8 mouse cellular contexts compared by ENCODE assay signal in genomic region chr2:30771806-30772460, GRCm38 (mm10). TPM values are rescaled to one million over a fixed set of nuclear protein-coding genes. Genes with fewer than 3 reads are reported as not detected.
DNase-seq lines count a peak whose midpoint lies in the region; ATAC-seq and TF ChIP-seq lines count a peak whose summit lies in the region.

No protein-coding gene starts in this region.

- TF ChIP-seq EP300 in heart, adult 2 months (IDR thresholded peaks at IDR 0.05; ENCODE audit: insufficient read depth, low read depth, low read length) = 0 out of 2 replicates have a peak, but pooled peaks have one; percentile 63

- TF ChIP-seq CTCF in heart, adult 2 months (IDR thresholded peaks at IDR 0.05) = no peak
- TF ChIP-seq CTCF in spleen, adult 2 months (IDR thresholded peaks at IDR 0.05; ENCODE audit: extremely low read depth, insufficient read depth, insufficient read length, insufficient replicate concordance) = no peak

- H3K27ac ChIP-seq in embryonic facial prominence, embryonic 12.5 days = peak overlapping the region; percentile 85
- peak overlapping the region; percentile 87 for H3K27ac ChIP-seq in heart, adult 2 months
- peak overlapping the region; percentile 68; the same call in 1 of the 2 replicates for H3K27ac ChIP-seq in limb, embryonic 11.5 days (replicated peaks; ENCODE audit: low read depth, low read length)
- H3K27ac ChIP-seq in midbrain, embryonic 12.5 days (replicated peaks) = peak overlapping the region; percentile 86
- H3K27ac ChIP-seq in spleen, adult 2 months (ENCODE audit: insufficient read depth, low read length) = peak overlapping the region; percentile 85

- peak; percentile 70 for TF ChIP-seq POLR2A in heart, adult 2 months (IDR thresholded peaks at IDR 0.05; ENCODE audit: insufficient read depth, low read depth, low read length)
- no peak for TF ChIP-seq POLR2A in spleen, adult 2 months (IDR thresholded peaks at IDR 0.05; ENCODE audit: low read depth, low read length)

- peak overlapping the region; percentile 45 for H3K4me3 ChIP-seq in embryonic facial prominence, embryonic 12.5 days
- peak overlapping the region; percentile 68 for H3K4me3 ChIP-seq in heart, adult 2 months
- H3K4me3 ChIP-seq in limb, embryonic 11.5 days (ENCODE audit: low read depth, low read length) = peak overlapping the region; percentile 48
- H3K4me3 ChIP-seq in midbrain, embryonic 12.5 days = peak overlapping the region; percentile 46
- H3K4me3 ChIP-seq in spleen, adult 2 months (ENCODE audit: extremely low read depth, insufficient read depth, insufficient read length) = peak overlapping the region; percentile 31; the same call in 1 of the 2 replicates

- peaks cover 28% of the 10 kb centered on the region for H3K4me1 ChIP-seq in embryonic facial prominence, embryonic 12.5 days
- H3K4me1 ChIP-seq in heart, adult 2 months (ENCODE audit: control insufficient read depth, insufficient read depth, low read length) = peaks cover 16% of the 10 kb centered on the region
- H3K4me1 ChIP-seq in limb, embryonic 11.5 days (ENCODE audit: control insufficient read depth, insufficient read depth, low read length) = peaks cover 15% of the 10 kb centered on the region
- H3K4me1 ChIP-seq in midbrain, embryonic 12.5 days = peaks cover 32% of the 10 kb centered on the region
- H3K4me1 ChIP-seq in spleen, adult 2 months (ENCODE audit: control insufficient read depth, insufficient read depth, insufficient read length) = no peaks in the 10 kb centered on the region; the same call in 1 of the 2 replicates

- intact Hi-C loops in heart, adult 2 months (cut with DNase I) = loop anchor here (2.0 kb wide), 2 partner anchors 13 to 53 kb away; no protein-coding TSS in a partner anchor

- H3K4me2 ChIP-seq in embryonic facial prominence, embryonic 12.5 days (replicated peaks) = peak overlapping the region; percentile 88
- peak overlapping the region; percentile 93 for H3K4me2 ChIP-seq in limb, embryonic 11.5 days (ENCODE audit: low read depth, severe bottlenecking)
- H3K4me2 ChIP-seq in midbrain, embryonic 12.5 days (replicated peaks) = peak overlapping the region; percentile 80

- DNase-seq in CD4-positive, CD25-positive, alpha-beta regulatory T cell, adult 2 months (ENCODE audit: low read depth, low spot score) = peak; percentile 16
- DNase-seq in heart, adult 2 months = peak; percentile 82 to 88
- peak; percentile 88 to 92 for DNase-seq in kidney, adult 8-10 months
- peak; percentile 53 for DNase-seq in limb, embryonic 11.5 days (ENCODE audit: low spot score)
- no peak for DNase-seq in spleen, adult 2 months (ENCODE audit: low read depth in 1 of 2, low spot score in 2 of 2)

- 5% methylated on average over 19 of the region's 19 CpGs for WGBS in embryonic facial prominence, embryonic 12.5 days
- WGBS in heart, adult 2 months = 3% methylated on average over 19 of the region's 19 CpGs
- WGBS in limb, embryonic 11.5 days = 7% methylated on average over 19 of the region's 19 CpGs
- WGBS in midbrain, embryonic 12.5 days = 4% methylated on average over 19 of the region's 19 CpGs
- 5% methylated on average over 18 of the region's 19 CpGs for WGBS in spleen, adult 2 months

- H3K9me3 ChIP-seq in embryonic facial prominence, embryonic 12.5 days = no peaks in the 10 kb centered on the region
- H3K9me3 ChIP-seq in limb, embryonic 11.5 days (ENCODE audit: control insufficient read depth, low read length) = no peaks in the 10 kb centered on the region
- H3K9me3 ChIP-seq in midbrain, embryonic 12.5 days = no peaks in the 10 kb centered on the region

- H3K79me2 ChIP-seq in heart, adult 2 months (replicated peaks; ENCODE audit: control insufficient read depth, insufficient read depth, low read length) = no peaks in the 10 kb centered on the region

- no peaks in the 10 kb centered on the region for H3K36me3 ChIP-seq in embryonic facial prominence, embryonic 12.5 days
- no peaks in the 10 kb centered on the region; the same call in 1 of the 2 replicates for H3K36me3 ChIP-seq in heart, adult 2 months (ENCODE audit: control insufficient read depth, insufficient read depth, low read length)
- H3K36me3 ChIP-seq in limb, embryonic 11.5 days (ENCODE audit: control insufficient read depth, insufficient read depth, low read length) = no peaks in the 10 kb centered on the region
- H3K36me3 ChIP-seq in midbrain, embryonic 12.5 days = no peaks in the 10 kb centered on the region
- no peaks in the 10 kb centered on the region for H3K36me3 ChIP-seq in spleen, adult 2 months (ENCODE audit: control insufficient read depth, insufficient read depth, low read length)

- peak overlapping the region; percentile 65 for H3K9ac ChIP-seq in embryonic facial prominence, embryonic 12.5 days
- peak overlapping the region; percentile 84 for H3K9ac ChIP-seq in heart, adult 2 months (ENCODE audit: low read depth, low read length)
- H3K9ac ChIP-seq in limb, embryonic 11.5 days (ENCODE audit: low read length) = peak overlapping the region; percentile 68
- H3K9ac ChIP-seq in midbrain, embryonic 12.5 days (replicated peaks) = peak overlapping the region; percentile 71

- H3K27me3 ChIP-seq in embryonic facial prominence, embryonic 12.5 days = no peaks in the 10 kb centered on the region
- no peaks in the 10 kb centered on the region for H3K27me3 ChIP-seq in heart, adult 2 months (ENCODE audit: control insufficient read depth, insufficient read depth, low read length)
- no peaks in the 10 kb centered on the region for H3K27me3 ChIP-seq in limb, embryonic 11.5 days (ENCODE audit: control insufficient read depth, insufficient read depth, low read length)
- no peaks in the 10 kb centered on the region for H3K27me3 ChIP-seq in midbrain, embryonic 12.5 days
- peaks cover 7% of the 10 kb centered on the region; the same call in 1 of the 2 replicates for H3K27me3 ChIP-seq in spleen, adult 2 months (ENCODE audit: control insufficient read depth, insufficient read depth, low read length)

- no peak for ATAC-seq in CD4-positive, CD25-positive, alpha-beta regulatory T cell, adult 4 months
- 0 out of 2 replicates have a peak, but pooled peaks have one; percentile 28 for ATAC-seq in embryonic facial prominence, embryonic 12.5 days (ENCODE audit: insufficient number of reproducible peaks, insufficient read depth, low FRiP score, low TSS enrichment)
- no peak for ATAC-seq in limb, embryonic 11.5 days (ENCODE audit: insufficient number of reproducible peaks, low FRiP score, low TSS enrichment, low read depth)
- peak; percentile 54 for ATAC-seq in midbrain, embryonic 12.5 days (ENCODE audit: low FRiP score, low read depth)

RNA-seq across cellular contexts. Expression of gene 1700001O22Rik, which starts 31.5 kb away (rescaled TPM):
- under 1 TPM in 1 of 2 experiments, not detected in 1; 0.62 TPM for polyA plus RNA-seq in CD4-positive, CD25-positive, alpha-beta regulatory T cell, adult 4 months (2017; shearing (Covaris generic))
- 3.8 and 4.0 TPM in 2 replicates for polyA plus RNA-seq in embryonic facial prominence, embryonic 12.5 days (2016; fragmentation: Nextera tagmentation; extraction: Ambion mirVana)
- 1 to 10 TPM in 1 of 2 experiments, under 1 TPM in 1; 0.52 to 1.3 TPM for total RNA-seq in heart, adult 2 months (2021)
- 0.73 and 1.1 TPM in 2 replicates for polyA plus RNA-seq in heart, adult 2 months (2012; rRNA removed)
- 2.6 and 3.9 TPM in 2 replicates for polyA plus RNA-seq in limb, embryonic 11.5 days (2014; fragmentation: Nextera tagmentation; extraction: Ambion mirVana)
- polyA plus RNA-seq in midbrain, embryonic 12.5 days (2016; fragmentation: Nextera tagmentation; extraction: Ambion mirVana) = 2.4 and 2.6 TPM in 2 replicates
- 0.46 and 0.67 TPM in 2 replicates for polyA plus RNA-seq in spleen, adult 2 months (2012; rRNA removed)

RNA-seq across cellular contexts. Expression of gene Ntmt1, which starts 35.7 kb away (rescaled TPM):
- polyA plus RNA-seq in CD4-positive, CD25-positive, alpha-beta regulatory T cell, adult 4 months (2017; shearing (Covaris generic)) = 10 to 100 TPM; 30.5 to 44.9 TPM
- polyA plus RNA-seq in embryonic facial prominence, embryonic 12.5 days (2016; fragmentation: Nextera tagmentation; extraction: Ambion mirVana) = 105 and 106 TPM in 2 replicates
- total RNA-seq in heart, adult 2 months (2021) = 10 to 100 TPM; 22.0 to 27.3 TPM
- polyA plus RNA-seq in heart, adult 2 months (2012; rRNA removed) = 27.4 and 30.2 TPM in 2 replicates
- 102 and 109 TPM in 2 replicates for polyA plus RNA-seq in limb, embryonic 11.5 days (2014; fragmentation: Nextera tagmentation; extraction: Ambion mirVana)
- 103 and 110 TPM in 2 replicates for polyA plus RNA-seq in midbrain, embryonic 12.5 days (2016; fragmentation: Nextera tagmentation; extraction: Ambion mirVana)
- polyA plus RNA-seq in spleen, adult 2 months (2012; rRNA removed) = 16.6 and 21.7 TPM in 2 replicates

RNA-seq across cellular contexts. Expression of gene Asb6, which starts 58.2 kb away (rescaled TPM):
- 10 to 100 TPM; 33.1 to 65.6 TPM for polyA plus RNA-seq in CD4-positive, CD25-positive, alpha-beta regulatory T cell, adult 4 months (2017; shearing (Covaris generic))
- 40.0 and 41.8 TPM in 2 replicates for polyA plus RNA-seq in embryonic facial prominence, embryonic 12.5 days (2016; fragmentation: Nextera tagmentation; extraction: Ambion mirVana)
- total RNA-seq in heart, adult 2 months (2021) = 1 to 10 TPM; 7.8 to 8.1 TPM
- 12.8 and 13.6 TPM in 2 replicates for polyA plus RNA-seq in heart, adult 2 months (2012; rRNA removed)
- 38.7 and 40.4 TPM in 2 replicates for polyA plus RNA-seq in limb, embryonic 11.5 days (2014; fragmentation: Nextera tagmentation; extraction: Ambion mirVana)
- polyA plus RNA-seq in midbrain, embryonic 12.5 days (2016; fragmentation: Nextera tagmentation; extraction: Ambion mirVana) = 40.3 and 41.0 TPM in 2 replicates
- 51.5 and 61.7 TPM in 2 replicates for polyA plus RNA-seq in spleen, adult 2 months (2012; rRNA removed)

Comparison
In these comparisons a context has a peak if more than half of its experiments do, and no peak if none do; other contexts are left out.
1. DNase-seq: peak in CD4-positive, CD25-positive, alpha-beta regulatory T cell, adult 2 months (single experiment), heart, adult 2 months (2 of 2), kidney, adult 8-10 months (2 of 2) and limb, embryonic 11.5 days (single experiment); none in spleen, adult 2 months (0 of 2).
2. ATAC-seq: peak in embryonic facial prominence, embryonic 12.5 days (single experiment) and midbrain, embryonic 12.5 days (single experiment); none in CD4-positive, CD25-positive, alpha-beta regulatory T cell, adult 4 months (single experiment) and limb, embryonic 11.5 days (single experiment).
3. Peak in every context shown above with its lines, with median percentiles within 50 percentile points of each other: H3K27ac ChIP-seq, H3K4me2 ChIP-seq, H3K4me3 ChIP-seq and H3K9ac ChIP-seq.